Mouse (Mus musculus) cerebellum, adult 8-10 months (tissue): ENCODE results near the gene Pstk.
A peak's percentile ranks its signal among the peaks of the same experiment; 100 is the strongest.
"Not testable (repeated sequence)": the region's sequence is repeated elsewhere in the genome, so short reads cannot be mapped to it uniquely, and the experiment has no call there.

Experiments
- DNase-seq: peaks from one replicate; pipeline ENCODE4 v3.0.0; 2022

Gene Pstk

DNA sequence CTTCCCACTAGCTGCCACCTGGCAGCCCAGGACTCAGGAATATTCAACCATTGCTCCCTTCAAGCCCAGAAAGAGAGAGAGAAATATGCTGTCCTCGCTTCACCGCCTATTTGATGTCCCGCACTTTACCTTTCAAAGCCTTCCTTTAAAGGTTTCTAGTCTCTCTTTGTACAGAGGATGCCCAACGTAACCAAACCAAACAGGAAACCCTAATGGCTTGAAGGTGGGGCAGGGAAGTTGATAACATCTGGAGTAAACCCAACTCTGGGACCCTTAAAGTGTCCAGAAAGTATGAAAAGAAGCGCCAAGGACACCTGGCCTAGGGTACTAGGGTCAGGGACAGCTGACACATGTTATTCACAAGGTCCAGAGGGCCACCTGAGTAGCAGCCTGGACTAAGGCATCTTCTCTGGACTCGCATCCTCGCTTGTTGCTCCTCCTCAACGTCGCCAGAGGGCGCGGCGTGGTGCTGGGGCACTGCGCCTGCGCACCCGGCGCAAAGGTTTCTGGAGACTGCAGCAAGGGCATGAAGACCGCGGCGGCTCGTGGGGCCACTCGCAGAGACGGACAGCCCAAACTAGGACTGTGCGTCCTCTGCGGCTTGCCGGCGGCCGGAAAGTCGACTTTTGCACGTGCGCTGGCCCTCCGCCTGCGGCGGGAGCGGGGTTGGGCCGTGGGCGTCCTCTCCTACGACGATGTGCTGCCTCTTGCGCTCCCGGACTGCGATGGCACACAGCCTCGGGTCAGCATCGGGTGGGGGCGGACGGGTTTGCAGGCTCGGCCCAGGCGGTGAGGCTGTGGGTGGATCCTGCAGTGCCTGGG, at the start of gene Pstk:
Pstk (plus strand) TSS at position 494 of the 822 bp plus-strand sequence.
- peak; percentile 91 for DNase-seq

DNA sequence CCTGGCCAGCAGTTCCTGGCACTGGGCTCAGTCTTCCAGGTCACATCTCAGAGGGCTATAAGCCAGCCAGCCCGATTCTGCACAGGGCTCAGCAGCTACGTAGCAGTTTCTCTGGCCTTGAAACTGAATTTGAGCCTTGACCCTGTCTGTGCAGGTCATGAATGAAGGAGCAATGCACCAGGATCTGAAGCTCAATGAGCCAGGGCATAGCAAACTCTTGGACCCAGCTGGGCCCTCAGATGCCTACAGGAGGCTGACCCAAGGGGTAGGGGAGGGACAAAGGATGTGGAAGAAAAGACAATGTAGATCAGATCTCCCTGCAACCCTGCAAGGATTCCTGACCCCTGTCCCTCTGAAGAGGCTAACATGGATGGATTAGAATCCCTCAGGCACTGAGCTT, 48.7 kb upstream of the Pstk start, which contains the start of gene Cuzd1:
Cuzd1 (minus strand) TSS at position 101 of the 400 bp plus-strand sequence.
- DNase-seq, result no peak

DNA sequence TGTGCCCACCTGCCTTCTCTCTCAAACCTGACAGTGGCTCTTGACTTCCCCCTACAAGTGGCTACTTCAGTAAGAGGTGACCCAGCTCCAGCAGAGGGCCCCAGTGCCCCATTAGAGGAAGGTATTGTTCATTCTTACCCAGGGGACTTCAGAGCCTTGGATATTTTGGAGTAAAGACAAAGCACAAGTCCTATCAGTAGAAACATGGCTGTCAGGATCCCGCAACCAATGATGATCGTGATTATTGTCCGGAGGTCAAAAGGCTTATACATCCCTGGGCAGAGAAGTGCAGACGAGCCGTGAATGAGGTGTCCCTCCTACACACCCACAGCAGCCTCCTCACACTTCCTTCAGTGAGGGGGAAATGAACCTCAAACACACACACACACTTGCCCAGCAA, 43.9 kb upstream of the Pstk start:
- no peak for DNase-seq

DNA sequence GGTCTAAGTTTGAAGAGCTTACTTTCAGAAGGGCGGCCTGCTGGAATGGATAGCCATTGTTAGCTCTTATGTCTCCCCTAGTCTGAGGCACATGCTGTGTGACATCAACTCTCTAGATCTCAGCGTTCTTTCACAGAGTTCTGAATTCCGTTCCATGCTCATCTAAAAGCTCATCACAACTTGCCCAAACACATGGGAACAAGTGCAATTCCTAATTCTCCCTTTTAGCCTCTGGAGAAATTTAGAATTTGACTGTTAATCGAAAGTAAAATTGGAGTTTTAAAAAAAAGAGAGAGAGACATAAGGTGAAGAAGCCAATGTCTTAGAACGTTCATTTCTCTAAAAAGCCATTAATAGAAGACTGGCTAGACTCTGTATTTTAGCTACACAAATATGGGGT, 41.5 kb upstream of the Pstk start, which contains the start of gene Fam24b:
Fam24b (minus strand) TSS at position 101 of the 400 bp plus-strand sequence.
- no peak for DNase-seq

DNA sequence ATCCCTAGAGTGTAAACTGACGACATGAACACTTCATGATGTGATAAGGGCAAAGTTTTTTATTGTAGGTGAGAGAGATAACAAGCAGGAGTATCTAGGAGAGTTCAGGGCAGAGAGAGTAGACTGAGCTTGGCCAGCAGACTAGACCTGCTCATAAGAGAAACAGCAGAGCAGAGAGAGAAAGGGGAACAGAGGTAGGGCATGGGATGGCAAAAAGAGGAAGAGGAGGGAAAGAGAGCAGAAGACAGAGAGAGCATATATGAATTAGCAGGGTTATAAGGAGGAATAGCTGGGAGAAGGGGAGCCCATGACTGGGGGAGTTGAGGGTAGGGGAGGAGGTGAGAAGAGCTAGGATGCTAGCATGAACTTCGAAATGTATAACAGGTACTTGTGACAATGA, 39.3 kb upstream of the Pstk start:
- DNase-seq, result no peak

DNA sequence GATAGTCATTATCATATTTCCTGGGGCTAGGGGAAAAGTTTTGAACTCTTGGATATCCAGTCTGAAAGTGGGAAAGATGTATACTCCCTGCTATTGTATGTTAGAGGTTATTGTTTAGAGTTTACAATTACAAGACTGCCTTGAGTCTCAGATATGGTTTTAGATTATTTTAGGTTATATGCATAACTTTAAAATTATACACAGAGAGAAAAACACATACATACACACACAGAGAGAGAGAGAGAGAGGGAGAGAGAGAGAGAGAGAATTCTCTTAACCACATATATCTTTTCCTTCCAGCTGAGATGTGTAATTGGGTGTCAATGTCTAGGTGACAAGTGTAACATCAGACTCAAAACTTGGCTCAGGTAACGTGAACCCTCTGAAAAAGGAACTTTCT, 37.4 kb upstream of the Pstk start, which contains the start of gene Fam24a:
Fam24a (plus strand) TSS at position 301 of the 400 bp plus-strand sequence.
- DNase-seq, result no peak

DNA sequence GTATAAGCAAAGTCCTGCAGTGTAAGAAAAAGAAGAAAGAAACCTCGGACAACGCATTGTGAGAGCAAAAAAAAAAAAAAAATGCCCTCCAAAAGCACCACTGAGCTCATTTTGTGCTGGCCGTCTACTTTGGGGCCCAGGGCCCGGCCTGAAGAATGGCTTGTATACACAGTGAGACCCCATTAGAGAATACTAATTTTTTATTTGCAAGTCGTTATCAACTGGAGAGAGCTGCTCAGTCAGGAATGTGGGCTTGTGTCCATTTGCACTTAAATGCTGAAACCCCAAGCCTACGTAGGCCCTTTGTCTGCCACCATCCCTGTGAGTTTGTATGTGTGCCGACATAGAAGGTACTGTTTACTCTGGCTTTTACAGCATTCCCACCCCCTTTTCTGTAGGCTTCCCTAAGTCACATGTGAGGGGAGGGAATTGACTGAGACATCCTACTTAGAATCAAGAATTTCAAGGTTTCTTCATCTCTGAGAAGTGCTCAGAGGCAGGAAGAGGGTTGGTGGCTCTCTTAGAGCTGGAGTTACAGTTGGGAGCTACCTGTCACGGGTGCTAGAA, 33.4 kb upstream of the Pstk start:
- no peak for DNase-seq

DNA sequence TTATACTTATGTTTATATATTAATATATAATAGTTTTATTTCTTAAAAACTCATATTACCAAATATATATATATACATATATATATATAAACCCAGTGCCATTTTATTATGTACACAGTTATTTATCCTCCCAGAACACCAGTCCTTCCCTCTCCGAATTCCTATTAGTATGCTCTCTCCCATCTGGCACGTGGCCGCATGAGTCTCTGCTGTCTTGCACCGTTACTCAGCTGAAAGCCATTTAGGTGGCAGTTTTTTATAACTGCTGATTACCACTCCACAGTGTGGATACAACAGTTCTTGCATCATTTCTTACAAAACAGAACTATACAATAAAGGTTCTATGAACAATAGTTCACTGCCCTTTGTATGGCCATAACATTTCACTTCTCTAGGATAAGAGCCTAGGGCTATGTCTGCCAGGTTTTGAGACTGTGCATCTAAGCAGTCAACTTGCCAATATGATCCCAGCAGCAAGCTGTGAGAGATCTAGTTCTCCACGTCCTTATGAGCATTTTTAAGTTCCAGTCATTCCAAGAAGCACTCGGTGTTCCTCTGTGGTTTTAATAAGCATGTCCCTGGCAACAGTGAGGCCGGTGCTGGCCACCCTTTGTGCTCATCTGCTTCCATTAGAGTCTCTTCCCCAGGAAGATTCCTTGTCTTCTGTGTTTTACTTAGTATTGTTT, 24.9 kb upstream of the Pstk start:
- no peak for DNase-seq

DNA sequence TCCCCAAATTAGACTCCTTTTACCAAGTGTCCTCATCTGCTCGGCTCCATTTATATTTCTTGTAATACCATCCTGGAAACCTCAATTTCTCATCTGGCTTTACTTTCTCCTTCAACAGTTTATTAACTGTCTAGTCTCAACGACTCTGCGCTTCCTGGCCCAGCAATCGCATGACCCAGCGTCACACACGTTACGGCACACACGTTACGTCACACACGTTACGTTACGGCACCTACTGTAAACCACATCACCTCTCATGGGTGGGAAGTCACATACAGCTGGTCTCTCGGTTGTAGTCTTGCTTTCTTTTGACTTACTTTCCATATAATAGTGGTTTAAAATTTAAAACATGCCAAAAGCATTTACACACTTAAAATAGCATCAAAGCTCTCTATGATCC, 14.8 kb upstream of the Pstk start:
- DNase-seq, result no peak

DNA sequence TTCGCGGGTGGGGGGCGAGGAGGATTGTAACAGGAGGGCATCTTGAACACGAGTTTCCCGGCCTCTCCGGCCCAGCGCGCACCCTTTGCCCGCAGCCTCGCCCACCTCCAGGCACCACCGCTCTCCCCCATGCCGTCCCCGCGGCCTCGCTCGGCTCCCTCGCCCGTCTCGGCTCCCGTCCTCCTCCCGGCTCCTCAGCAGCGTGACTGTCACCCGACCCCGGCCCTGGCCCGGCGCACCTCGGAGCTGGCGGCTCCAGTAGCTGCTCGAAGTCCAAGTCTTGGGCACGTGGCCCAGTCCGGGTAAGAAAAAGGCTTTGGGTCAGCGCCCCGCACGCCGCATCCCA, 8.7 kb upstream of the Pstk start:
- DNase-seq, result no peak

DNA sequence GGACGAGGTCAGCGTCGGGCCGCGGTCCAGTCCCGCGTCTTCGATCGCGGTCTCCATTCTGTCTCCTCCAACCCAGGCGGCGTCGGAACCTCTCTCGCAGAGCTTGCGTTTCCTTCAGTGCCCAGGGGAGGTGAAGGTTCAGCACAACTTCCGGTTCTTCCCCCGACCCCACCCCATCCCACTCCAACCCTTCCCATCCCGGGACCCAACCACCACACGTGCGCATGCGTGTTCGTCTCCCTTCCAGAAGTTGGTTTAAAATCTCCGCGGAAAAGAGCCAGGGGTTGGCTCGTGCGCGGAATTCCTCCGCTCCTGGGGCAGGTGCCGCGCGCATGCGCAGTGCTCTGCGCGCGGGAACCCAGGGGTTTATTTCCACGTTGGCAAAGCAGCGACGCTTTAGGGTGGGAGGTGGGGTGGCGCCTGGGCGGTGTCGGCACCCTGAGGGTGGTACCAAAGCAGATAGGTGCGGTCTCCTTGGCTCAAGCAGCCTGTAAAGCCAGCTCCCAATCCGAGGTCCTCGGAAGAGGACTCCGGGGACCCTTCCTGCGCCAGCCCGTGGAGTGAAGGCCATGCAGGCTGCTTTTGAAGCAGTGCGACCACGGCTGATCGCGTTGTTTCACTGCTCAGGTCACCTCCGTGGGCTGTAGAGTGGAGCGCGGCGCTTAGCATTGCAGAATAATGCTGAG, 8.2 kb upstream of the Pstk start, which contains the start of gene 2310057M21Rik:
2310057M21Rik (minus strand) TSS at position 145 of the 686 bp plus-strand sequence.
- peak; percentile 95 for DNase-seq

DNA sequence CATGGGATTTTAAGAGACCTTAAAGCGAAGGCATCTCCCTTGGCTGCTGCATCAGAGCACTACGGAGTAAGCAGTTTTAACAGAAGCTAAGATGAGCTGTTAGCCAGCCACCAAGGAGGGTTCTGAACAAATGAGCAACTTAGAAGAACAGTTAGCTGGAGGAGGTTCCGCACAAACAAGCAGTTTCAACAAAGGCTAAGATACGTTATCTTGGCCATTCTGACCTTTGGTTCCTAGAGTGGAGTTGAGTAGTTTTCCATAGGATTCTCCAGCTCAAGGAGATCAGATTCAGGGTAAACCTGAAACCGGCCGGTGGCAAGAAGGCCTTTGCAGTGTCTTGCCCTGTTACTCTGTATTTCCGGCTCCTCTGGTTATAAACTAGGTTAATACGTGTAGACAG, 6.8 kb upstream of the Pstk start:
- DNase-seq, result no peak

DNA sequence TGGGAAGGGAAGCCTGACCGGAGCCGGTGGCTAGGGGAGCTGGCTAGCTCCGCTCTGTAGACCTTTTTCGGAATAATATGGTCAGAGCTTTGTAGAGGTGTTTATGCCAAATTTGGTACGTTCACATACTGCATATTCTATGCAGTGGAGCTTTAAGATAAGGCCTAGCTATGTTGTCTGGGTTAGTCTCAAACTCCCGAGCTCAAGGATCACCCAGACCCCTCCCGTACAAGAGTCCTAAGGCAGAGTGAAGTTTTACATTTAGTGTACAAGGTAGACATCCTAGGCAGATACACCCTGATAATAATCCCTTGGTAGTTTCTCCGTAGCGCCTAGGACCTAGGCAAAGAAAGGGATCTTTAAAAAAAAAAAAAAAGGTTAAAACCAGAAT, 524 bp downstream of the Pstk start:
- DNase-seq, result no peak

DNA sequence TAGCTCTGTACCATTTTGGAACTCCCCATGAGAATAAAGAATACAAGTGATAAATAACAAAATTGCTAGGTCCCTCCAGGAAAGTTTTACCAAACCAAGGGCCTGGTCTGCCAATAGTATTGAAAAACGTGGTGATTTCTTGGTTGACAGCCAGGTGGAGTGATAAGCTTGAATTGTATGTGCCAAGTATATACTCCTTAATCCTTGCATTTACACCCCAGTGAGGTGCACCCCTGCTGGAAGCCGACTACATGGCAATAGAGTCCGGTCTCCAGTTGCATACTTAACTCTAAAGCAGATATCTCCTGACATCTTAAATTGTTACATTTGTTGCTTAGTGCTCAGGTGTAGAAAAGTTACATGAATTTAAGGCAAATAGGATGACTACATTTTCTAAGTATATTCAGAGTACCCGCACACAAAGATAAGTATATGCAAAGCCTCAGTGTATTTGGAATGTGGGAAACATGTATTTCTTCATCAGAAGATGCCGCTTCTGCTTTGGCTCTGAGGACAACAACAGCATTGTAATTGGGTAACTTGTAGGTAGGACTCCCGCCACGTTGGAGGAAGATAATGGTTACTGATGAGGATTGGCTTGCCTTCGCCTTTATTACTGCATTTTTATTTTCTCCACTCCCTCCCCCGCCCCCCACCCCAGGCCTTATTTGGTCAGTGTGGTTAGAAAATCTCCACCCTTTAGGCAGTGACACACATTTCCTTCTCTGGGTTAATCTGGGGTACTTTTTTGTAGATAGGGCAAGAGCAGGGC, 1.1 kb downstream of the Pstk start:
- no peak for DNase-seq

DNA sequence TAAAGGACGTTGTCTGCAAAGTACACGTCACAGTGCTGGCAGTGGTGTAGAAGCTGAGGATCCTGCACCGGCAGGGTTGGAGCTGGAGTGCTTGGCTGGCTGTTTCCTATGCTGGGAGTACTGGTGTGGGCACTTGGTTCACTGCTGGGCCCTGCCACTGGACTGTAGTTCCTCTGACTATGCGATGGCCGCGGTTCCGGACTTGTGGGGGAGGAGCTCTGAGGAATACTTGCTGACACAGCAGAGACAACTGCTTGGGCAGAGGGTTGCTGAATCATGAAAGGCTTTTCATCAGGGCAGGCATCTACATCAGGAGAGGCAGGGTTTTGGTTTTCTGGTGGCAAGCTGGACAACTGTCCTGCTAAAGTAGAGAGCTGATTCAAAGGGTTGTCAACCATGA, 20.8 kb downstream of the Pstk start:
- DNase-seq, result not testable (repeated sequence)

DNA sequence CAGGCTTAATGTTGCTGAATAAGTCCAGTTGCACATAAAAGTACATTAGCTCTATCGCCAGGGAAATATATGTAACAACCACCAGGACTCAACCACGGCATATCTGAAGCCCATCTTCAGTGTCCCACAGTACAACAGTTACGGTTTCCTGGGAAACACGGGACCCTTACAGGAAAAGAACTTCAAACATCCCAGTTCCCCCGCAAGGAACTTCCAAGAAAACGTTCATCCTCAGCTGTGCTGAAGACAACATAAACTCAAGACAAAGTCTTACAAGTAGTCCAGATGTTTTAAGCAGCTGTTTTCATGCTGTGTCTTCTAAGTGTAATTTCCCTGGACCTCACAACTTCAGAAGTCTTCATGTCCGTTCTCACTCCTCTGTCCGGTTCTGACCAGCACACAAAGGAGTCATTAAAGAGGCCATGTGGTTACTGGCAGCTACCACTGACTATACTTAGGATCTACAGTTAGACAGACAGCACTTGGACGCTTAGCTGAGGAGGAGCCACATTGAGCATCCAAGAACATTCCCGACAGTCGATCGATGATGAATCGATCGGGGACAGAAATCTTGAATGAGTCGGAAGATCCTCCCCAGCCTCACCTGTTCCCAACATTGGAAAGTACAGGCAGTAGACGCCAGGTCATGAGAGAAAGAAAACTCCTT, 38.5 kb downstream of the Pstk start:
- DNase-seq, result peak; percentile 19

DNA sequence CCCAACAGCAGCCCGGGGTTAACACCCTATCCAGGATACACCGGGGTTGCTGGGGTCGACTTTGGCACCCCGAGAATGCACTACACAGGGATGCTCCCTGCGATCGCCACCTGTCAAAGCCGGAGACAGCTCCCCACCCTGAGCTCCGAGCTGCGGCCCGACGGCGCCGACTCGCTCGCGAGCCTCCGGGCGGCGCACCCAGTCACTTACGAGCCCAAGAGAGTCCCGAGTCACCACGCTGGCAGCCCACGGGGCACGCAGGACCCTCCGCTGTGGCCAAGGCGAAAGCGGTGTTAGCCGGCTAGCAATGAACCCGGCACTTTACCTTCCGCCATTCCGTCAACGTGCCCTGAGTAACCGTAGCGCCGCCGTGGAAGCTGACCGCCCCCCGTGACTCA, 39.0 kb downstream of the Pstk start:
- DNase-seq, result no peak

DNA sequence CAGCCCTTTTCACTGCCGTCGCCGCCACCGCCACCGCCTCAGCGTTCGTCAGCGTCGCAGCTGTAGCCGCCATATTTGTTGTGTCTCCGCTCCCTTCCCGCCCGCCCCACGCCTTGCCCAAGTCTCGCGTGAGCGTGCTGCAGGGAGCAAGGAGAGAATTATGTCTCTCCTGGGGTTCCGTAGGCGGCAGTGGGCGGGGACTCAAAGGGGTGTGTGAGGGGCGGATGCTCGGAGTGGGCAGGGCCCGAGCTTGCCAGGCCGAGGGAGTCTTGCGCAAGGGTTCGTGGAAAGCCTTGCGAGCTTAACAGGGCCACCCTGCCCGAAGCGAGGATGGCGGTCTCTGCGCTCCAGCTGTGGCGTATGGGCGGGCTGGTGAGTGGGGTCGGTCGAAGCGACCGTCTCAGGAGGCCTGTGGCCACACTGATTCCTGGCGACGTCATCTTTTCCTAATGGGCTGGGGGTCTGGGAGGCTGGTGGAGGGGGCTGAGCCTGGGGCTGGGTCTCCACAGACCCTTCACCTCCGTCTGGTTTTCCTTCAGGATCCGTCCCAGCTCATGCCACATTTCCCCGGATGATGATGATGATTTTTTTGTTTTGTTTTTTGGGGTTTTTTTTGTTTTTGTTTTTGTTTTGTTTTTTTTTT, 39.6 kb downstream of the Pstk start, which contains the start of the genes Ikzf5 and Acadsb:
Ikzf5 (minus strand) TSS at position 106 of the 643 bp plus-strand sequence.
Acadsb (plus strand) TSS at position 186 of the 643 bp plus-strand sequence.
- peak; percentile 99 for DNase-seq

DNA sequence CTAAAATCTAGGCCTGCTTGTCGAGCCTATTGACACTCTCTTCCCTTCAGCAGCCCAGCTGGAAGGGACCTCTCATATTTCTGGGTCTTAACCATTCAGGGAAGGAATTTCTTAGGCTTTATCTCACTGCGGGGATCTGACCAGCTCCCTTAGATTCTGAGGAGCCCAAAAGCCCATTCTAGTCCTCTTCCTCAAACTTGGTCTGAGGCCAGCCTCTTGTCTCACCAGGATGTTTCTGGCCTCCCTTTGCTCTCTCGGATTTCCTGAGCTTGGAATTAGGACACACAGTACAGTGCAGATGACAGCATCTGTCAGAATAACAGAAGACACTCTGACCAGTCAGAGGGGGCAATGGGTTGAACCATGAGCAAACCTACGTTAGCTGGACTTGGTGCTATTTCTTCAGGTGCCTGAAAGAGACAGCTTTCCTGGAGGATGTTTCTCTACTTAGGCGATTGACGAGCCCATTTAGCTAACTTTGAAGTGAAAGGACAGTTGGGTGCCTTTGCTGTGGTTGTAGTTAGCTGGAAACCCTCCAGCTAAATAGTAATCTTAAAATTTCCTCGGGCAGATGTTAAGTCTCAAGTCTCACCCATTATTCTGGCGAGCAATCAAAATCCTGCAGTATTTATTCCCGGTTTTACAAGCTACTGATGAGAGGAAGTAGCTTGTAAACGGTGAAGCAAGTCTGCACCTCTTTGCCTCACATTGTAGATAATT, 40.4 kb downstream of the Pstk start:
- DNase-seq, result peak; percentile 11

DNA sequence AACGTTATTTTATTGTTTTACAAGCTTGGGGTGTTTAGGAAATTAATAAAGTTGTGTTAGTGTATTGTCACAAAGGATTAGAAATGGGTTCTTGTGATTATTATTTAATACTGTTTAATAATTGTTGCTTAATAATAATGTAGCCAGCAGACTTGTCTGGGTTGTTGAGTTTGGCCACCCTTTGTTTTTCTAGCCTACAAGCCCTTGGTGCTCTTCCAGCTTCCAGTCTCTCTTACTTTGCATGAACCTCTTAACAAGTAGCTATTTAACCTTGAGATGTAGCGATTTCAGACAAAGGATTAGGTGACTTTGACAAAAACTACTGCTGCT, 41.0 kb downstream of the Pstk start:
- no peak for DNase-seq

DNA sequence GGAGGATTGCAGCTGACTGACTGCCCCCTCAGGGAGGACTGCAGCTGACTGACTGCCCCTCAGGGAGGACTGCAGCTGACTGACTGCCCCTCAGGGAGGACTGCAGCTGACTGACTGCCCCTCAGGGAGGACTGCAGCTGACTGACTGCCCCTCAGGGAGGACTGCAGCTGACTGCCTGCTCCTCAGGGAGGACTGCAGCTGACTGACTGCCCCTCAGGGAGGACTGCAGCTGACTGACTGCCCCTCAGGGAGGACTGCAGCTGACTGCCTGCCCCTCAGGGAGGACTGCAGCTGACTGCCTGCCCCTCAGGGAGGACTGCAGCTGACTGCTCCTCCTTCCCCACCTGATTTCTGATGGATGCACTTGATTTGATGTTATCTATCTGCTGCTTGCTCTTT, 45.8 kb downstream of the Pstk start:
- DNase-seq, result not testable (repeated sequence)
